Comparison of ENCODE assay signal across 12 mouse cellular contexts in the genomic region with DNA sequence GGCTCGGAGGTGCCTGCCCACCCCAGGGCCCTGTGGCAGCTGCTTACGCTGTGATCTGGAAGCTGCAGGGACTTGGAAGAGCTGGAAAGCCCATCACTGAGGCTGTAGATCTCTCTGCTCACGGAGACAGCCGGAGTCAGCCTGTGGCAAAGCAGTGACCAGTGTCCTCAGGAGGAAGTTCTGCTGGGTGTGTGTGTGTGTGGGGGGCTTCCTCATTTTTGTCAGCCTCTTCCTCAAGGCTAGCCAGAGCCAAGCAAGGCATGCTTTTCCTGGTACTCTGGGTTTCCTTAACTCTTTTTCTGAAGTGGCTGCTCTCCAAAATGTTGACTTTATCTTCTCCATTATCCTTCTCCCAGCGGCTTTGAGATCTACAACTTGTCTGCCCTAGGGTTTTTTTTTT. TPM values are rescaled to one million over a fixed set of nuclear protein-coding genes. Genes with fewer than 3 reads are reported as not detected.
A peak's percentile ranks its signal among the peaks of the same experiment; 100 is the strongest.
DNase-seq lines count a peak whose midpoint lies in the region; ATAC-seq lines count a peak whose summit lies in the region.
"Had no signal": no experiment of that assay in that cellular context is flagged by ENCODE, and none has a peak within 500 bp of the region (broad histone marks: within the 10 kb centered on the region; RNA-seq: fewer than 3 reads in every experiment).

No protein-coding gene starts in this region.

- no peaks in the 10 kb centered on the region for H3K4me1 ChIP-seq in forebrain, embryonic 13.5 days
- H3K4me1 ChIP-seq in forebrain, embryonic 11.5 days (replicated peaks; ENCODE audit: control insufficient read depth, insufficient read depth, low read length): no peaks in the 10 kb centered on the region
- peaks cover 8% of the 10 kb centered on the region for H3K4me1 ChIP-seq in stomach, embryonic 16.5 days (ENCODE audit: control insufficient read depth, insufficient read depth, low read length)
- H3K4me1 ChIP-seq: forebrain, embryonic 12.5 days had no signal

- no peak overlapping the region for H3K4me2 ChIP-seq in forebrain, embryonic 13.5 days
- no peak overlapping the region for H3K4me2 ChIP-seq in forebrain, embryonic 11.5 days (ENCODE audit: low read depth, low read length, severe bottlenecking)
- no peak overlapping the region for H3K4me2 ChIP-seq in stomach, embryonic 16.5 days (ENCODE audit: low read depth, low read length)
- H3K4me2 ChIP-seq: forebrain, embryonic 12.5 days had no signal

- 78% methylated on average over 5 of the region's 5 CpGs for WGBS in forebrain, embryonic 13.5 days
- 81% methylated on average over 5 of the region's 5 CpGs for WGBS in forebrain, embryonic 11.5 days
- 52% methylated on average over 5 of the region's 5 CpGs for WGBS in stomach, embryonic 16.5 days

- no peaks in the 10 kb centered on the region for H3K27me3 ChIP-seq in forebrain, embryonic 13.5 days
- H3K27me3 ChIP-seq in forebrain, embryonic 11.5 days (ENCODE audit: control insufficient read depth, insufficient read depth, low read length): no peaks in the 10 kb centered on the region
- no peaks in the 10 kb centered on the region for H3K27me3 ChIP-seq in stomach, embryonic 16.5 days (ENCODE audit: control insufficient read depth, insufficient read depth, low read length)
- H3K27me3 ChIP-seq: forebrain, embryonic 12.5 days; Patski had no signal

- H3K9me3 ChIP-seq in forebrain, embryonic 13.5 days (replicated peaks): peaks cover 5% of the 10 kb centered on the region; the same call in 1 of the 2 replicates
- no peaks in the 10 kb centered on the region for H3K9me3 ChIP-seq in forebrain, embryonic 11.5 days (ENCODE audit: control insufficient read depth, low read length)
- no peaks in the 10 kb centered on the region for H3K9me3 ChIP-seq in stomach, embryonic 16.5 days (replicated peaks; ENCODE audit: control insufficient read depth, low read length)
- H3K9me3 ChIP-seq: forebrain, embryonic 12.5 days had no signal

- no peaks in the 10 kb centered on the region for H3K36me3 ChIP-seq in forebrain, embryonic 13.5 days (ENCODE audit: poor library complexity, severe bottlenecking)
- H3K36me3 ChIP-seq in forebrain, embryonic 11.5 days (ENCODE audit: control insufficient read depth, insufficient read depth, low read length): no peaks in the 10 kb centered on the region
- H3K36me3 ChIP-seq in stomach, embryonic 16.5 days (ENCODE audit: control insufficient read depth, insufficient read depth, low read length): no peaks in the 10 kb centered on the region
- H3K36me3 ChIP-seq: forebrain, embryonic 12.5 days had no signal

- H3K4me3 ChIP-seq in forebrain, embryonic 13.5 days: no peak overlapping the region
- H3K4me3 ChIP-seq in forebrain, embryonic 11.5 days (ENCODE audit: low read depth, low read length): no peak overlapping the region
- H3K4me3 ChIP-seq in stomach, embryonic 16.5 days (replicated peaks; ENCODE audit: low read length): no peak overlapping the region; the same call in 1 of the 2 replicates
- H3K4me3 ChIP-seq: forebrain, embryonic 12.5 days had no signal

- no peak overlapping the region for H3K27ac ChIP-seq in forebrain, embryonic 13.5 days
- H3K27ac ChIP-seq in forebrain, embryonic 11.5 days (ENCODE audit: low read depth, low read length): no peak overlapping the region
- peak overlapping the region; percentile 46; the same call in 1 of the 2 replicates for H3K27ac ChIP-seq in stomach, embryonic 16.5 days (ENCODE audit: low read length)
- H3K27ac ChIP-seq: forebrain, embryonic 12.5 days; hindbrain, postnatal 0 days had no signal

- no peak for ATAC-seq in forebrain, embryonic 13.5 days
- no peak for ATAC-seq in forebrain, embryonic 11.5 days (replicated peaks; ENCODE audit: low FRiP score)
- no peak for ATAC-seq in stomach, embryonic 16.5 days (ENCODE audit: insufficient read depth, low FRiP score)
- ATAC-seq: hindbrain, postnatal 0 days; Patski had no signal

- no peak for DNase-seq in forebrain, embryonic 11.5 days (ENCODE audit: low spot score)
- peak; percentile 43 for DNase-seq in lung, postnatal 36 days
- no peak for DNase-seq in lung, postnatal 4 days
- DNase-seq in liver: peak; percentile 39
- DNase-seq in c-Kit-positive CD71-positive TER-119-positive erythroid progenitor cells, embryonic 14.5 days (ENCODE audit: low spot score): no peak
- no peak for DNase-seq in layer of hippocampus, adult 9-10 months (ENCODE audit: low spot score)
- DNase-seq: midbrain, embryonic 14.5 days had no signal

- H3K9ac ChIP-seq in forebrain, embryonic 13.5 days: 0 out of 2 replicates have a peak overlapping the region, but pooled peaks have one; percentile 12
- no peak overlapping the region for H3K9ac ChIP-seq in forebrain, embryonic 11.5 days (ENCODE audit: low read length)
- H3K9ac ChIP-seq in stomach, embryonic 16.5 days (ENCODE audit: low read length): 0 out of 2 replicates have a peak overlapping the region, but pooled peaks have one; percentile 46
- H3K9ac ChIP-seq: forebrain, embryonic 12.5 days had no signal

RNA-seq across cellular contexts. Expression of gene Vps37b, which starts 27.6 kb away (rescaled TPM):
- 86.5 and 92.2 TPM in 2 replicates for polyA plus RNA-seq in forebrain, embryonic 13.5 days (2015; fragmentation: Nextera tagmentation; extraction: Ambion mirVana)
- polyA plus RNA-seq in forebrain, embryonic 11.5 days (2014; fragmentation: Nextera tagmentation; extraction: Ambion mirVana): 60.2 and 61.4 TPM in 2 replicates
- 39.6 and 44.4 TPM in 2 replicates for polyA plus RNA-seq in stomach, embryonic 16.5 days (2015; fragmentation: Nextera tagmentation; extraction: Ambion mirVana)

RNA-seq across cellular contexts. Expression of gene Abcb9, which starts 35.9 kb away (rescaled TPM):
- polyA plus RNA-seq in forebrain, embryonic 13.5 days (2015; fragmentation: Nextera tagmentation; extraction: Ambion mirVana): 5.8 and 6.1 TPM in 2 replicates
- 1.6 and 1.7 TPM in 2 replicates for polyA plus RNA-seq in forebrain, embryonic 11.5 days (2014; fragmentation: Nextera tagmentation; extraction: Ambion mirVana)
- polyA plus RNA-seq in stomach, embryonic 16.5 days (2015; fragmentation: Nextera tagmentation; extraction: Ambion mirVana): 3.2 and 3.7 TPM in 2 replicates

RNA-seq across cellular contexts. Expression of gene Ogfod2, which starts 52.4 kb away (rescaled TPM):
- 23.5 and 24.3 TPM in 2 replicates for polyA plus RNA-seq in forebrain, embryonic 13.5 days (2015; fragmentation: Nextera tagmentation; extraction: Ambion mirVana)
- 14.5 and 15.8 TPM in 2 replicates for polyA plus RNA-seq in forebrain, embryonic 11.5 days (2014; fragmentation: Nextera tagmentation; extraction: Ambion mirVana)
- 27.7 and 30.2 TPM in 2 replicates for polyA plus RNA-seq in stomach, embryonic 16.5 days (2015; fragmentation: Nextera tagmentation; extraction: Ambion mirVana)

RNA-seq across cellular contexts. Expression of gene Arl6ip4, which starts 56.2 kb away (rescaled TPM):
- polyA plus RNA-seq in forebrain, embryonic 13.5 days (2015; fragmentation: Nextera tagmentation; extraction: Ambion mirVana): 80.8 and 83.0 TPM in 2 replicates
- 108 and 110 TPM in 2 replicates for polyA plus RNA-seq in forebrain, embryonic 11.5 days (2014; fragmentation: Nextera tagmentation; extraction: Ambion mirVana)
- 76.1 and 81.6 TPM in 2 replicates for polyA plus RNA-seq in stomach, embryonic 16.5 days (2015; fragmentation: Nextera tagmentation; extraction: Ambion mirVana)

Comparison
In these comparisons a context has a peak if more than half of its experiments do, and no peak if none do; other contexts are left out.
1. DNase-seq: peak in lung, postnatal 36 days (single experiment) and liver (single experiment); none in forebrain, embryonic 11.5 days (single experiment), lung, postnatal 4 days (0 of 2), c-Kit-positive CD71-positive TER-119-positive erythroid progenitor cells, embryonic 14.5 days (single experiment) and layer of hippocampus, adult 9-10 months (single experiment).